Mouse (Mus musculus): ENCODE measurements around the gene Wnt5a.

- no peak for TF ChIP-seq POLR2A (IDR thresholded peaks at IDR 0.05; ENCODE audit: insufficient read depth, low read length)
- TF ChIP-seq CTCF (IDR thresholded peaks at IDR 0.05; ENCODE audit: low read depth, low read length), result no peak
- no peak for TF ChIP-seq EP300 (IDR thresholded peaks at IDR 0.05; ENCODE audit: insufficient read depth, low read depth, low read length)
These were observed 3.2 kb upstream of the Wnt5a start for GRCm38 (mm10) chr14:28501216-28501878.
